Mouse (Mus musculus) CH12.LX (cell line): Measurements from ENCODE around the gene Gng8. TPM values are rescaled to one million over a fixed set of nuclear protein-coding genes. Genes with fewer than 3 reads are reported as not detected.

ENCODE experiments used
- DNase-seq: peaks from one replicate; pipeline ENCODE4 v3.0.0-alpha.2; 2013; ENCODE audit errors: extremely low read depth
- H3K27ac ChIP-seq: 2 replicates; pipeline ENCODE4 v1.5.1; 2012; ENCODE audit warnings: low read depth, mild to moderate bottlenecking, control low read depth, moderate library complexity; ENCODE audit not compliant: insufficient read depth
- H3K27me3 ChIP-seq: replicated peaks from 2 replicates; pipeline ENCODE3; 2012; ENCODE audit warnings: inconsistent platforms
- H3K36me3 ChIP-seq, 2 experiments: replicated peaks in 1 of 2; 2 replicates each; pipeline versions ENCODE3 to v1.6.1; 2012; ENCODE audit warnings: inconsistent platforms in 1 of 2, low read length in 1 of 2, mild to moderate bottlenecking in 1 of 2, mixed read lengths in 1 of 2, moderate library complexity in 1 of 2; ENCODE audit not compliant: control insufficient read depth in 1 of 2, insufficient read depth in 1 of 2
- H3K4me1 ChIP-seq, 2 experiments: 2 replicates each; pipeline ENCODE4 v1.6.1; 2012; ENCODE audit warnings: inconsistent platforms in 1 of 2, moderate library complexity in 1 of 2; ENCODE audit not compliant: insufficient read depth in 2 of 2, control insufficient read depth in 1 of 2
- H3K4me2 ChIP-seq: 2 replicates; pipeline ENCODE4 v1.6.1; 2012; ENCODE audit warnings: low read depth, mild to moderate bottlenecking, control low read depth; ENCODE audit not compliant: poor library complexity, insufficient read depth, severe bottlenecking
- H3K4me3 ChIP-seq, 3 experiments: fragments of 150-350 bp in 1 of 3; sonication (generic) in 1 of 3; replicated peaks in 1 of 3; 2 replicates each; pipeline versions ENCODE3 to v1.5.1; 2011 to 2012; ENCODE audit warnings: low read depth in 2 of 3, low read length in 2 of 3, mild to moderate bottlenecking in 2 of 3, moderate library complexity in 2 of 3, control low read depth in 1 of 3, improper control_type of control experiment in 1 of 3, inconsistent platforms in 1 of 3, mixed read lengths in 1 of 3; ENCODE audit not compliant: poor library complexity in 1 of 3
- H3K79me2 ChIP-seq: replicated peaks from 2 replicates; pipeline ENCODE4 v1.6.1; 2012; ENCODE audit warnings: mild to moderate bottlenecking, moderate library complexity; ENCODE audit not compliant: control insufficient read depth, poor library complexity, insufficient read depth, severe bottlenecking; ENCODE audit errors: extremely low read depth
- H3K9ac ChIP-seq: 2 replicates; pipeline ENCODE4 v1.6.1; 2012; ENCODE audit warnings: low read depth, mild to moderate bottlenecking, control low read depth, moderate library complexity; ENCODE audit not compliant: insufficient read depth
- H3K9me3 ChIP-seq: replicated peaks from 2 replicates; pipeline ENCODE3; 2012; ENCODE audit warnings: low read length, inconsistent platforms, mixed read lengths
- BHLHE40 ChIP-seq: IDR thresholded peaks from 2 replicates; pipeline ENCODE4 v1.6.1; 2011; ENCODE audit warnings: mild to moderate bottlenecking, low read depth, low read length, improper control_type of control experiment
- CHD1 ChIP-seq: IDR thresholded peaks from 2 replicates; pipeline ENCODE4 v1.6.1; 2012; ENCODE audit warnings: low read depth, low read length, improper control_type of control experiment, inconsistent platforms
- CHD2 ChIP-seq: IDR thresholded peaks from 2 replicates; pipeline ENCODE4 v1.6.1; 2011; ENCODE audit warnings: low read length, improper control_type of control experiment
- CTCF ChIP-seq, 2 experiments: IDR thresholded peaks in 1 of 2; conservative IDR thresholded peaks in 1 of 2; 2 replicates each; pipeline ENCODE4 v1.5.1; 2011 to 2012; ENCODE audit warnings: low read depth in 2 of 2, low read length in 2 of 2, improper control_type of control experiment in 1 of 2, inconsistent platforms in 1 of 2, mild to moderate bottlenecking in 1 of 2, moderate library complexity in 1 of 2
- E2F4 ChIP-seq: IDR thresholded peaks from 2 replicates; pipeline ENCODE4 v1.6.1; 2011; ENCODE audit warnings: low read depth, low read length, improper control_type of control experiment; ENCODE audit not compliant: insufficient replicate concordance
- EP300 ChIP-seq: IDR thresholded peaks from 2 replicates; pipeline ENCODE4 v1.6.1; 2011; ENCODE audit warnings: low read length, improper control_type of control experiment
- GABPA ChIP-seq: IDR thresholded peaks from 2 replicates; pipeline ENCODE4 v1.6.1; 2012; ENCODE audit warnings: low read depth, low read length, improper control_type of control experiment, inconsistent platforms; ENCODE audit not compliant: insufficient replicate concordance
- HCFC1 ChIP-seq: IDR thresholded peaks from 2 replicates; pipeline ENCODE4 v1.6.1; 2012; ENCODE audit warnings: low read depth, mild to moderate bottlenecking, inconsistent platforms, low read length, improper control_type of control experiment
- JUN ChIP-seq: IDR thresholded peaks from 2 replicates; pipeline ENCODE4 v1.6.1; 2011; ENCODE audit warnings: low read depth, mild to moderate bottlenecking, low read length, improper control_type of control experiment, moderate library complexity; ENCODE audit not compliant: insufficient read depth
- KAT2A ChIP-seq: IDR thresholded peaks from 2 replicates; pipeline ENCODE4 v1.6.1; 2012; ENCODE audit warnings: low read length, improper control_type of control experiment, inconsistent platforms; ENCODE audit not compliant: insufficient replicate concordance
- MAFK ChIP-seq: IDR thresholded peaks from 2 replicates; pipeline ENCODE4 v1.6.1; 2011; ENCODE audit warnings: low read length, improper control_type of control experiment; ENCODE audit not compliant: insufficient replicate concordance
- MAX ChIP-seq: IDR thresholded peaks from 2 replicates; pipeline ENCODE4 v1.6.1; 2011; ENCODE audit warnings: low read length, improper control_type of control experiment
- MEF2A ChIP-seq: IDR thresholded peaks from 2 replicates; pipeline ENCODE4 v1.6.1; 2014; ENCODE audit warnings: low read depth, mild to moderate bottlenecking, inconsistent platforms, low read length, improper control_type of control experiment, borderline replicate concordance
- MXI1 ChIP-seq: IDR thresholded peaks from 2 replicates; pipeline ENCODE4 v1.6.1; 2011; ENCODE audit warnings: mild to moderate bottlenecking, low read depth, low read length, improper control_type of control experiment
- MYC ChIP-seq: IDR thresholded peaks from 2 replicates; pipeline ENCODE4 v1.6.1; 2011; ENCODE audit warnings: low read depth, mild to moderate bottlenecking, improper control_type of control experiment, low read length
- NRF1 ChIP-seq: IDR thresholded peaks from 2 replicates; pipeline ENCODE4 v1.6.1; 2014; ENCODE audit warnings: low read depth, mild to moderate bottlenecking, inconsistent platforms, low read length, improper control_type of control experiment, moderate library complexity
- PAX5 ChIP-seq: IDR thresholded peaks from 2 replicates; pipeline ENCODE4 v1.6.1; 2012; ENCODE audit warnings: low read length, inconsistent platforms, mixed read lengths
- POLR2A ChIP-seq: IDR thresholded peaks from 2 replicates; pipeline ENCODE4 v1.6.1; 2011; ENCODE audit warnings: low read depth, mild to moderate bottlenecking, improper control_type of control experiment, low read length
- POLR2AphosphoS2 ChIP-seq: IDR thresholded peaks from 2 replicates; pipeline ENCODE4 v1.6.1; 2011; ENCODE audit warnings: low read depth, low read length, improper control_type of control experiment
- RAD21 ChIP-seq: IDR thresholded peaks from 2 replicates; pipeline ENCODE4 v1.6.1; 2011; ENCODE audit warnings: low read depth, mild to moderate bottlenecking, low read length, improper control_type of control experiment, moderate library complexity
- RCOR1 ChIP-seq: conservative IDR thresholded peaks from 2 replicates; pipeline ENCODE4 v1.6.1; 2012; ENCODE audit warnings: low read depth, mild to moderate bottlenecking, inconsistent platforms, low read length, improper control_type of control experiment
- TBP ChIP-seq: conservative IDR thresholded peaks from 2 replicates; pipeline ENCODE4 v1.6.1; 2011; ENCODE audit warnings: low read depth, low read length, improper control_type of control experiment
- TCF12 ChIP-seq: IDR thresholded peaks from 2 replicates; pipeline ENCODE4 v1.6.1; 2014; ENCODE audit warnings: low read depth, mild to moderate bottlenecking, inconsistent platforms, low read length, improper control_type of control experiment
- UBTF ChIP-seq: IDR thresholded peaks from 2 replicates; pipeline ENCODE4 v1.6.1; 2012; ENCODE audit warnings: low read depth, mild to moderate bottlenecking, inconsistent platforms, low read length, improper control_type of control experiment, moderate library complexity
- USF1 ChIP-seq: IDR thresholded peaks from 2 replicates; pipeline ENCODE4 v1.6.1; 2014; ENCODE audit warnings: low read depth, mild to moderate bottlenecking, inconsistent platforms, low read length, improper control_type of control experiment
- ZC3H11A ChIP-seq: IDR thresholded peaks from 2 replicates; pipeline ENCODE4 v1.6.1; 2012; ENCODE audit warnings: low read depth, mild to moderate bottlenecking, inconsistent platforms, low read length, improper control_type of control experiment
- ZNF384 ChIP-seq: IDR thresholded peaks from 2 replicates; pipeline ENCODE4 v1.6.1; 2012; ENCODE audit warnings: low read depth, low read length, improper control_type of control experiment, inconsistent platforms
- dilution Hi-C: fragments of 300-500 bp; cut with MboI; formaldehyde crosslinking; loops from 2 replicates; pipeline ENCODE4 v1.14.3; 2020; ENCODE audit warnings: low sequenced_read_pairs; ENCODE audit not compliant: extremely low pct_unique_long_range_greater_than_20kb, extremely low pct_ligation_motif_present
- in situ Hi-C: fragments of 300-500 bp; cut with MboI; formaldehyde crosslinking; loops from 3 replicates; pipeline ENCODE4 v1.14.3; 2019; ENCODE audit warnings: low sequenced_read_pairs, low pct_ligation_motif_present, low pct_unique_long_range_greater_than_20kb, mixed read lengths
- polyA plus RNA-seq: library from polyadenylated mRNA; unstranded; fragments of >175 nt; gene quantifications from 2 replicates; pipeline ENCODE4 v1.2.1, GENCODE M21; 2012; ENCODE audit warnings: low read depth; ENCODE audit not compliant: insufficient read length
- total RNA-seq, 2 experiments: library from RNA; depleted of rRNA; stranded (reverse); fragments of 300-350 nt in 1 of 2; fragments of >200 nt in 1 of 2; gene quantifications; 2 replicates each; pipeline ENCODE4 v1.2.3; 2012 to 2014

The Gng8 gene
- total and polyA plus RNA-seq, 3 experiments, result 0.25 to 2.4 TPM; not detected in 1

GRCm38 (mm10) chr7:16885905-16886304 lies 5.7 kb upstream of the Gng8 start:
- no peak overlapping the region for H3K9ac ChIP-seq
- H3K27me3 ChIP-seq, result no peaks in the 10 kb centered on the region
- no peak for TF ChIP-seq ZC3H11A
- no peak for TF ChIP-seq POLR2AphosphoS2
- TF ChIP-seq RAD21, result no peak
- TF ChIP-seq UBTF, result no peak
- TF ChIP-seq CTCF (conservative IDR thresholded peaks at IDR 0.05 in 1 of 2, IDR thresholded peaks at IDR 0.05 in 1 of 2; ENCODE audit: low read depth in 2 of 2, low read length in 2 of 2), result no peak
- no peak for TF ChIP-seq BHLHE40
- TF ChIP-seq POLR2A, result no peak
- no peak for TF ChIP-seq JUN
- no peak for TF ChIP-seq MAFK
- no peak for TF ChIP-seq TCF12
- TF ChIP-seq KAT2A, result no peak
- TF ChIP-seq HCFC1, result no peak
- TF ChIP-seq MXI1, result no peak
- TF ChIP-seq TBP, result no peak
- no peak for TF ChIP-seq NRF1
- no peak for TF ChIP-seq MYC
- TF ChIP-seq ZNF384, result no peak
- no peak for TF ChIP-seq RCOR1
- TF ChIP-seq CHD2, result no peak
- no peak for TF ChIP-seq EP300
- TF ChIP-seq, all 38 proteins: peak for 0
- H3K27ac ChIP-seq, result no peak overlapping the region
- H3K36me3 ChIP-seq, result peaks cover 12 to 66% of the 10 kb centered on the region in 2 experiments
- peaks cover 23% of the 10 kb centered on the region for H3K9me3 ChIP-seq
- in situ Hi-C loops (no loop called here), dilution Hi-C loops (no loop called here)
- 0 out of 4 replicates have a peak, but pooled peaks cover 0 to 4% of the 10 kb centered on the region in 2 experiments for H3K4me1 ChIP-seq
- no peak for DNase-seq
- H3K4me2 ChIP-seq, result no peak overlapping the region
- H3K79me2 ChIP-seq, result no peaks in the 10 kb centered on the region
- no peak overlapping the region for H3K4me3 ChIP-seq

GRCm38 (mm10) chr7:16890536-16890935 lies 1.1 kb upstream of the Gng8 start:
- Histone ChIP-seq H3K4me1 (peaks cover 11 to 36% of the 10 kb centered on the region in 2 experiments), H3K9me3 (peaks cover 10% of the 10 kb centered on the region), H3K27me3 (peaks cover 6% of the 10 kb centered on the region), H3K79me2 (no peaks in the 10 kb centered on the region), H3K27ac (no peak overlapping the region), H3K4me2 (no peak overlapping the region), H3K4me3 (no peak overlapping the region), H3K36me3 (peaks cover 8 to 27% of the 10 kb centered on the region in 2 experiments), H3K9ac (no peak overlapping the region)
- no peak for TF ChIP-seq PAX5
- no peak for TF ChIP-seq KAT2A
- no peak for TF ChIP-seq E2F4
- no peak for TF ChIP-seq MAX
- no peak for TF ChIP-seq NRF1
- no peak for TF ChIP-seq HCFC1
- no peak for TF ChIP-seq ZNF384
- TF ChIP-seq CHD1, result no peak
- no peak for TF ChIP-seq GABPA
- no peak for TF ChIP-seq BHLHE40
- no peak for TF ChIP-seq JUN
- TF ChIP-seq MEF2A, result no peak
- no peak for TF ChIP-seq ZC3H11A
- TF ChIP-seq USF1, result no peak
- dilution Hi-C loops, result no loop called here
- in situ Hi-C loops, result no loop called here
- no peak for DNase-seq
